Mouse (Mus musculus): ENCODE measurements around the gene Fam168a.
"Not testable (repeated sequence)": the region's sequence is repeated elsewhere in the genome, so short reads cannot be mapped to it uniquely, and the experiment has no call there.

Gene Fam168a

GRCm38 (mm10) chr7:100706883-100707480 lies 547 bp downstream of the Fam168a start:
- DNase-seq (ENCODE audit: low spot score): no peak

- DNase-seq (ENCODE audit: low spot score): no peak
These were observed 12.3 kb downstream of the Fam168a start for GRCm38 (mm10) chr7:100718741-100719140.

GRCm38 (mm10) chr7:100722268-100722667 lies 15.8 kb downstream of the Fam168a start:
- DNase-seq (ENCODE audit: low spot score): no peak

- DNase-seq (ENCODE audit: low spot score): no peak
These were observed 17.2 kb downstream of the Fam168a start for GRCm38 (mm10) chr7:100723453-100724294.

- no peak for DNase-seq (ENCODE audit: low spot score)
These were observed 21.2 kb downstream of the Fam168a start for GRCm38 (mm10) chr7:100727538-100728085.

- DNase-seq (ENCODE audit: low spot score): no peak
These were observed 23.3 kb downstream of the Fam168a start for GRCm38 (mm10) chr7:100729778-100730177.

- DNase-seq (ENCODE audit: low spot score): peak; percentile 20
These were observed 26.1 kb downstream of the Fam168a start for GRCm38 (mm10) chr7:100732341-100733050.

- DNase-seq (ENCODE audit: low spot score): no peak
These were observed 26.8 kb downstream of the Fam168a start for GRCm38 (mm10) chr7:100733051-100733813.

- no peak for DNase-seq (ENCODE audit: low spot score)
These were observed 27.8 kb downstream of the Fam168a start for GRCm38 (mm10) chr7:100734201-100734600.

GRCm38 (mm10) chr7:100734905-100735304 lies 28.5 kb downstream of the Fam168a start:
- DNase-seq (ENCODE audit: low spot score): not testable (repeated sequence)

- peak; percentile 41 for DNase-seq (ENCODE audit: low spot score)
These were observed 29.7 kb downstream of the Fam168a start for GRCm38 (mm10) chr7:100736131-100736530.

- DNase-seq (ENCODE audit: low spot score): no peak
These were observed 37.9 kb downstream of the Fam168a start for GRCm38 (mm10) chr7:100744372-100744771.

- DNase-seq (ENCODE audit: low spot score): no peak
These were observed 43.7 kb downstream of the Fam168a start for GRCm38 (mm10) chr7:100750101-100750500.

- no peak for DNase-seq (ENCODE audit: low spot score)
These were observed 52.3 kb downstream of the Fam168a start for GRCm38 (mm10) chr7:100758718-100759117.

GRCm38 (mm10) chr7:100762726-100763125 lies 56.3 kb downstream of the Fam168a start:
- no peak for DNase-seq (ENCODE audit: low spot score)

- no peak for DNase-seq (ENCODE audit: low spot score)
These were observed 61.1 kb downstream of the Fam168a start for GRCm38 (mm10) chr7:100767568-100767967.

- DNase-seq (ENCODE audit: low spot score): no peak
These were observed 61.6 kb downstream of the Fam168a start for GRCm38 (mm10) chr7:100768009-100768408.

- peak; percentile 41 for DNase-seq (ENCODE audit: low spot score)
These were observed 63.2 kb downstream of the Fam168a start for GRCm38 (mm10) chr7:100769534-100770083.

GRCm38 (mm10) chr7:100770669-100771341 lies 64.4 kb downstream of the Fam168a start:
- DNase-seq (ENCODE audit: low spot score): no peak

GRCm38 (mm10) chr7:100774189-100774588 lies 67.8 kb downstream of the Fam168a start:
- DNase-seq (ENCODE audit: low spot score): no peak

GRCm38 (mm10) chr7:100775810-100776209 lies 69.4 kb downstream of the Fam168a start:
- no peak for DNase-seq (ENCODE audit: low spot score)

All from c-Kit-positive CD71-positive TER-119-positive erythroid progenitor cells, embryonic 14.5 days (primary cell).